Mouse (Mus musculus): ENCODE measurements at regions not wholly inside any gene's neighbourhood (a gene's known extent, or its start where the extent isn't known, plus 50 kb on each side); places are given as distances from the start of the nearest gene placed in this dataset.

- no peak for TF ChIP-seq CTCF (IDR thresholded peaks at IDR 0.05; ENCODE audit: extremely low read depth, insufficient read length, insufficient replicate concordance, low read depth, low read length)
- TF ChIP-seq POLR2A (IDR thresholded peaks at IDR 0.05; ENCODE audit: low read depth, low read length) = no peak
These were observed 175.1 kb upstream of the Thbs1 start for GRCm38 (mm10) chr2:117936590-117936989.

Data from small intestine, adult 2 months (tissue).